Mouse (Mus musculus): Measurements from ENCODE around the gene Rnf114. TPM values are rescaled to one million over a fixed set of nuclear protein-coding genes. Genes with fewer than 3 reads are reported as not detected.

Rnf114 gene
- total and polyA plus RNA-seq, 2 experiments = 44.3 to 71.0 TPM

GRCm38 (mm10) chr2:167540477-167541110 is 48.1 kb downstream of the Rnf114 start:
- WGBS = 75% methylated on average over 12 of the region's 12 CpGs
- DNase-seq (ENCODE audit: extremely low read depth, low read depth, low spot score) = no peak
- no peaks in the 10 kb centered on the region for H3K27me3 ChIP-seq (ENCODE audit: control insufficient read depth, insufficient read depth, low read length)
- peak overlapping the region; percentile 53 for H3K4me3 ChIP-seq (ENCODE audit: insufficient read depth, low read depth, low read length)
- TF ChIP-seq CTCF (IDR thresholded peaks at IDR 0.05; ENCODE audit: low read depth, low read length) (no peak), POLR2A (IDR thresholded peaks at IDR 0.05; ENCODE audit: extremely low read depth, insufficient read depth, low read length) (no peak)
- H3K79me2 ChIP-seq (ENCODE audit: control insufficient read depth, insufficient read depth, low read length) = 0 out of 2 replicates have a peak, but pooled peaks cover 2% of the 10 kb centered on the region
- peak overlapping the region; percentile 41; the same call in 1 of the 2 replicates for H3K9ac ChIP-seq (ENCODE audit: low read depth, low read length)
- no peaks in the 10 kb centered on the region for H3K4me1 ChIP-seq (ENCODE audit: control insufficient read depth, insufficient read depth, low read length)
- H3K36me3 ChIP-seq (ENCODE audit: control insufficient read depth, insufficient read depth, low read length) = no peaks in the 10 kb centered on the region
- H3K27ac ChIP-seq (replicated peaks; ENCODE audit: insufficient read depth, low read depth, low read length) = no peak overlapping the region

DNA sequence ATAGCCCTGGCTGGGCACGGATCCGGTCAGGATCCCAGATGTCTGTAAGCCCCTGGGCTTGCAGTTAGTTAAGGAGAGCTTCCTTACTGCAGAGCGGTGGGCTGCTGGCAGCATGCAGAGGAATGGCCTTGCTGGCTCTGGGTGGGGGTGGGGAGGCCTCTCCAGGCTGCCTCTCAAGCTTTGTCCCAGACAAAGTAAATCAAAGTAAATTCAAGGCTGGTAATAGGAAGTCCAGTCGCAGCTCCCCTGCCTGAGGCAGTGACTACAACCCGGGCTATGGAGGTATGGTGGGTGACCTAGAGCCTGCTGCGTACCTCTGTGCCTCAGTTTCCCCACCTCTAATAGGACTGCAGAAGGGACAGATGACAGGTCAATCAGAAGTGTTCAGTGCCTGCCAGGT is 48.9 kb downstream of the Rnf114 start:
- H3K4me1 ChIP-seq (ENCODE audit: control insufficient read depth, insufficient read depth, low read length) = no peaks in the 10 kb centered on the region
- DNase-seq (ENCODE audit: extremely low read depth, low read depth, low spot score) = no peak
- H3K36me3 ChIP-seq (ENCODE audit: control insufficient read depth, insufficient read depth, low read length) = no peaks in the 10 kb centered on the region
- peak overlapping the region; percentile 15 for H3K9ac ChIP-seq (ENCODE audit: low read depth, low read length)
- no peak for TF ChIP-seq POLR2A (IDR thresholded peaks at IDR 0.05; ENCODE audit: extremely low read depth, insufficient read depth, low read length)
- no peak for TF ChIP-seq CTCF (IDR thresholded peaks at IDR 0.05; ENCODE audit: low read depth, low read length)
- no peaks in the 10 kb centered on the region for H3K27me3 ChIP-seq (ENCODE audit: control insufficient read depth, insufficient read depth, low read length)
- H3K4me3 ChIP-seq (ENCODE audit: insufficient read depth, low read depth, low read length) = peak overlapping the region; percentile 18; the same call in 1 of the 2 replicates
- WGBS = 77% methylated on average over 6 of the region's 6 CpGs
- H3K79me2 ChIP-seq (ENCODE audit: control insufficient read depth, insufficient read depth, low read length) = 0 out of 2 replicates have a peak, but pooled peaks cover 2% of the 10 kb centered on the region
- no peak overlapping the region for H3K27ac ChIP-seq (replicated peaks; ENCODE audit: insufficient read depth, low read depth, low read length)

GRCm38 (mm10) chr2:167541761-167542160 is 49.3 kb downstream of the Rnf114 start:
- H3K4me3 ChIP-seq (ENCODE audit: insufficient read depth, low read depth, low read length) = peak overlapping the region; percentile 13; the same call in 1 of the 2 replicates
- DNase-seq (ENCODE audit: extremely low read depth, low read depth, low spot score) = no peak
- H3K9ac ChIP-seq (ENCODE audit: low read depth, low read length) = 0 out of 2 replicates have a peak overlapping the region, but pooled peaks have one; percentile 5
- 0 out of 2 replicates have a peak, but pooled peaks cover 2% of the 10 kb centered on the region for H3K79me2 ChIP-seq (ENCODE audit: control insufficient read depth, insufficient read depth, low read length)
- H3K36me3 ChIP-seq (ENCODE audit: control insufficient read depth, insufficient read depth, low read length) = no peaks in the 10 kb centered on the region
- TF ChIP-seq POLR2A (IDR thresholded peaks at IDR 0.05; ENCODE audit: extremely low read depth, insufficient read depth, low read length) = no peak
- no peak for TF ChIP-seq CTCF (IDR thresholded peaks at IDR 0.05; ENCODE audit: low read depth, low read length)
- H3K27ac ChIP-seq (replicated peaks; ENCODE audit: insufficient read depth, low read depth, low read length) = no peak overlapping the region
- WGBS = 88% methylated on average over 12 of the region's 12 CpGs
- no peaks in the 10 kb centered on the region for H3K27me3 ChIP-seq (ENCODE audit: control insufficient read depth, insufficient read depth, low read length)
- no peaks in the 10 kb centered on the region for H3K4me1 ChIP-seq (ENCODE audit: control insufficient read depth, insufficient read depth, low read length)

DNA sequence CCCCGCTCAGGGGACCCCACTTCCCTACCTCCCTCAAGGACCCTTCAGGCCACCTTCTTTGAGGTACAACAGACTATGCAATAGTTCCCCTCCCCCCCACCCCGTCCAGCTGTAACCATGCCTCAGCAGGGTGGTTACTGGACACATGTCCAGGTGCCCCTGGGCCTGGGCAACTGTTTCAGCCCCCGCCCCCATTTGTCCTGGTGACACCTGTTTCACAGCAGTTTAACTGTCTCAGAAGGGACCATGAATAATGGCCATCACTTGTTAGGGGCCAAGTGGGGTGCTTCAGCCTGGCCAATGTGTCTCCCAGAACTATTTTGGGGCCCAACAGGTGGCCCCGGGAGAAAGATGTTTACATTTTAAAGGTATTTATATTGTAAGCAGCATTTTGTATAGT is 49.9 kb downstream of the Rnf114 start:
- Histone ChIP-seq H3K4me1 (ENCODE audit: control insufficient read depth, insufficient read depth, low read length) (no peaks in the 10 kb centered on the region), H3K27ac (replicated peaks; ENCODE audit: insufficient read depth, low read depth, low read length) (no peak overlapping the region), H3K9ac (ENCODE audit: low read depth, low read length) (no peak overlapping the region), H3K27me3 (ENCODE audit: control insufficient read depth, insufficient read depth, low read length) (no peaks in the 10 kb centered on the region), H3K36me3 (ENCODE audit: control insufficient read depth, insufficient read depth, low read length) (no peaks in the 10 kb centered on the region), H3K79me2 (ENCODE audit: control insufficient read depth, insufficient read depth, low read length) (0 out of 2 replicates have a peak, but pooled peaks cover 2% of the 10 kb centered on the region), H3K4me3 (ENCODE audit: insufficient read depth, low read depth, low read length) (no peak overlapping the region)
- 87% methylated on average over 4 of the region's 4 CpGs for WGBS
- DNase-seq (ENCODE audit: extremely low read depth, low read depth, low spot score) = no peak
- TF ChIP-seq CTCF (IDR thresholded peaks at IDR 0.05; ENCODE audit: low read depth, low read length) = no peak
- TF ChIP-seq POLR2A (IDR thresholded peaks at IDR 0.05; ENCODE audit: extremely low read depth, insufficient read depth, low read length) = no peak

DNA sequence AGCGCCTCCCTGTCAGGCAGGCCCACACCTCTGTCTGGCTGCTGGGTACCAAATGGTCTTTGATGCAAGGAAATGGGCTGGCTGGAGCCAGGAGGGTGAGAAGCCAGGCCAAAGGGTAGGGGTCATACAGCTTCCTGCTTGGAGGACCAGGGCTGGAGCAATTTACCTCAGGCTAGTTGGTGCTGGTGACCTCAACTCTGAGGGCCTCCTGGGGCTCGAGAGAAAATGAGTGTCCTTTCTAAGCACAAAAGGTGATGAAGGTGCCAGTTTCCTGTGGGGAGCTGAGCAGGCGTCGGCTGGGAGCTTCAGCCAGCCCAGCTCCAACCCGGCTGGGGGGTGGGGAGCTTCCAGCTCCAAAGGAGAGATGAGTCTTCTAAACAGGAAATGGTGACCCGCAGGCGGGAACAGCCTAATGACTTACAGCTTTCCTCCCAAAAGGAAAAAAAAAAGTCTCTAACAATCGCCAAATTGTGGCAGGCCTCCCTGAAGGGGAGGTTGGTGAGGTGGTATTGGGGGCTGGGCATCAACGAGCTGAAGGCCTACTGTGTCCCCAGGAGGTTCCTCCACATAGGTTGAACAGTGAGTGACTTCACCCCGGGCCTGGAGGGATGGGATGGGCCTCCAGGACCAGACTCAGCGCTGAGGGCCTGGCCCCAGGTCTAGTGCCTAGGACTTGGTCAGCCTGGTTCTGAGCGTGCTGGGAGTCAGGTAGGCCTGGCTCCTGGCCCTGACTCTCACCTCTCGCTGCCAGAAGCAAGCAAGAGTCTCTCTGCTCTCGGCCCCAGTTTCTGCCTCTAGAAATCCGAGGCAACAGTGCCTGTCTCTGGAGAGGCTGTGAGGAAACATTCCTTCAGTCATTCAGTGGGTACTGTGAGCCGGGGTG is 50.9 kb downstream of the Rnf114 start:
- Histone ChIP-seq H3K4me3 (ENCODE audit: insufficient read depth, low read depth, low read length) (no peak overlapping the region), H3K27ac (replicated peaks; ENCODE audit: insufficient read depth, low read depth, low read length) (peak overlapping the region; percentile 82), H3K36me3 (ENCODE audit: control insufficient read depth, insufficient read depth, low read length) (no peaks in the 10 kb centered on the region), H3K27me3 (ENCODE audit: control insufficient read depth, insufficient read depth, low read length) (no peaks in the 10 kb centered on the region), H3K4me1 (ENCODE audit: control insufficient read depth, insufficient read depth, low read length) (no peaks in the 10 kb centered on the region), H3K79me2 (ENCODE audit: control insufficient read depth, insufficient read depth, low read length) (0 out of 2 replicates have a peak, but pooled peaks cover 2% of the 10 kb centered on the region), H3K9ac (ENCODE audit: low read depth, low read length) (peak overlapping the region; percentile 17)
- WGBS = 68% methylated on average over 16 of the region's 16 CpGs
- peak; percentile 17 for DNase-seq (ENCODE audit: extremely low read depth, low read depth, low spot score)
- TF ChIP-seq POLR2A (IDR thresholded peaks at IDR 0.05; ENCODE audit: extremely low read depth, insufficient read depth, low read length) (no peak), CTCF (IDR thresholded peaks at IDR 0.05; ENCODE audit: low read depth, low read length) (no peak)
